Mouse (Mus musculus) frontal cortex, postnatal 25 days (tissue): ENCODE measurements around the gene Zfp37.
"Not testable (repeated sequence)": the region's sequence is repeated elsewhere in the genome, so short reads cannot be mapped to it uniquely, and the experiment has no call there.

Experiments
- DNase-seq, 2 experiments: peaks; one replicate each; pipeline ENCODE4 v3.0.0; 2022; ENCODE audit warnings: low spot score in 2 of 2

The Zfp37 gene

DNA sequence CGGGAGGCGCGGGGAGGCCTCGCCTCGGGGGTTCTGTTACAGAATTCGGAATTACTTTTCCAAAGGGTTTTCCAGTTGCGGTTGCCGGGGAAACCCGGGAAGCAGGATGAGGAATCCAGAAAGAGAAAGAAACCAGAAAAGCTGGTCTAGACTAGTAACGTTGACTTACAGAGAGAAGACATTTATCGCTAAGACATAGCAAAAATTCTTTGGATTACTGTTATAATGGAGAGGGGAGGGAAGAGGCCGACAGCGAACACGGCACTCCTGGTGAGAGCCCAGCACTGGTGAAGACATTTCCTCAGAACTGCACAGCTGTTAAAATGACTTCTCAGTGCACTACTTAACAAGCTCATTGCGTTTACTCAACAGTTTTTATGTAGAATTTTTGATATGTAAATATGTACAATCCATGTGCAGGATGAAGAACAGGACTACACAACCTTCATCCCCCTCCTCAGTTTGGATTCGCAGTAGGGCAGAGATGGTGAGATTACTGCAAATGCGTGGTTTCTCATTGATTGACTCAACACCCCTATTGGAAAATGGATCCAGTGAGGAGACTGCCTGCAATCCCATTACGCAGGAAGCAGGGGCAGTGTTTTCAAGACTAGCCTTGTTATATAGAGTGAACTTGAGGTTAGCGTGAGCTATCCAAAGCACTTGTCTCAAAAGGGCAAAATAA lies 22.0 kb downstream of the Zfp37 start:
- DNase-seq = peak in 1 of 2 experiments; percentile 28

DNA sequence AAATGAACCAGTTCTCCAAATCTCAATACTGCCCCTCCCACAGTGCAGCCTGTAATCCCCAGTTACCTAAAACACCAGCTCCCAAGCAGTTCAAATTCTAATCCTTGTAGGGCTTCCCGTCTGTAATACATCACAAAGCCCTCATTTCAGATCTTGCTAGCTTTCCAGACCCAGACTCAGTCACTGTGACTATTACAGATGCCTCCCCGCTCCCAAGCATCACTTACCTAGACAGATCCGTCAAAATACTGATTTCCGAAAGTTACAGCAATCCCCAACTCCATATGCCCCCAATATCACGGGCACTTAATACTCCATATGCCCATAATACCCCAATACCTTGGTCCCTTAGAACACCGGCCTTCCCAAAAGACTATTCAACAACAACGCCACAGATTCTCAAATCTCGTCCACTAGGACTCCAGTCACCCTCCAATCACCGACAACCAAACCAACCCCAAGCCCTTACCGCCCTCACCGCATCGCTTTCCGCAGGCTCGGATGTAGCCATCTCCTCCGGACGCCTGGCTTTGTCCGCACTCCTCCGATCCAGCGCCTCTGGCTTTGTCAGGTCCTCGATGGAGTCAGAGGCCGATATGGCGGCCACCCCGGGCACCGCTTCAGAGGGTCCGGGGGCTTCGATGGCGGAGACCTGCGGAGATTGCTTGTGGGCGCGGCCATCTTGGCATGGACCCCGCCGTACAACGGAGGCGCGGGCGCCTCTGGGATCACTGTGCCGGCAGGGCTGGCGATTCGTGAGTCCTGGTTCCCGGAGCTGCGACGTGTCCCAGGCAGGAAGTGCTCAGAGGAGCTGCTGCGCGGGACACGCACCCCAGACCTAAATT lies 22.8 kb downstream of the Zfp37 start:
- DNase-seq = peak; percentile 79 to 83

DNA sequence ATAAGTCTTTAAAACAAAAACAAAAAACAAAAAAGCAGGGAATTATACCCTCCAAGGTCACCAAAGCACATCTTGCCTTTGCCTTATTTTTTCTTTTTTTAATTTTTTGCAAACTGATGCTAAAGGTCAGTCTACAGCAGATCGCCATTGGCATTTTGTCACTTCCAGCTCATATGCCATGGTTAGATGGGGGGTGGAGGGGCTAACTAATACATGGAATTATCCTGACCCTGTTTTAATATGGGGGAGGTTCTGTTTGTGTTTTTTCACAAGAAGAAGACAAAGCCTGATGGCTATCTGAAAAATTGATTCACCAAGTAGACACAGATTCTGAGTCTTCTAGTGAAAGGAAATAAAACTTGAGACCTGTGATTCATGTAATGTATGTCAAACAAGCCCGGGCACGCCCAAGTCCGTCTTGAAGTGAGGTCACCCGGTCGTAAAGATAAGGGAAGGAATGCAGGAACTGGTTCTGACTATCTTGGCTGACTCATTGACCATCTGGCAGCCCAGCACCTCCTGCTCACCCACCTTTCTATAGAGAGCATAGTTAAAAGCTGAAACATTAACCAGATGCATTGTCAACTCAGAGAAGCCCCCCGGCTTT lies 30.8 kb downstream of the Zfp37 start:
- DNase-seq = no peak

DNA sequence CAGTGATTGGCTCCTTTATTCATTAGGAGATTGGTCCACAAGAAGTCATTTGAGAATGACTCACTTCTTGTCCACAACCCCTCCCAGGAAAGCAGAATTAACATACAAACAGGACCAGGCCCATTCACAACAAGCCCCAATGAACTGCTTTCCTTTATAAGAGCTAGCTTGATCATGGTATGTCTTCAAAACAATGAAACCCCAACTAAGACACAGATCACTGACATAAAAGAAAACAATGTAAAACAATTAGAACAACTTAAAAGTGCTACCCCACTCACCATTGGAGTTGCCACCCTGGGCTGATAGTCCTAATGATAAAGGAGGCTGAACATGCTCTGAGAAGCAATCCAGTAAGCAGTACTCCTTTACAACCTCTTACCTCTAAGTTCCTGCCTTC lies 42.1 kb downstream of the Zfp37 start:
- DNase-seq = no peak

DNA sequence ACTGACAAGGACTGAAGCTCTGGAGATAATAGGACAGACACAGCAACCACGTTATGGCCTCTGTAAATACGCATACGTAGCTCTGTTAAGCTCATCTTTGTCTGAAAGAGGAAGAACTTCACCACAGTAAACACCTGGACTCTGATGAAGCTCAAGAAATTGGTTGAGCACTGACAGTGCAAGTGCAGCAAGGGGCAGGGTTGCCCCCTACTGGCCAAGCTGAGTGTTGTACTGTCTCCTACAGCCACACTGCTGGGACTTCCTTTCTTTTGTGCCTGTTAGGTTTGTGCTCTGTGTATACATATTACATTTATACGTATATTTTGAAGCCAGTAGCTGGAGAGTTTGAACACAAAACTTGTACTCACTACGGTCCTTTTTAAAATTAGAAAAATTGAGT lies 53.6 kb downstream of the Zfp37 start:
- no peak for DNase-seq

DNA sequence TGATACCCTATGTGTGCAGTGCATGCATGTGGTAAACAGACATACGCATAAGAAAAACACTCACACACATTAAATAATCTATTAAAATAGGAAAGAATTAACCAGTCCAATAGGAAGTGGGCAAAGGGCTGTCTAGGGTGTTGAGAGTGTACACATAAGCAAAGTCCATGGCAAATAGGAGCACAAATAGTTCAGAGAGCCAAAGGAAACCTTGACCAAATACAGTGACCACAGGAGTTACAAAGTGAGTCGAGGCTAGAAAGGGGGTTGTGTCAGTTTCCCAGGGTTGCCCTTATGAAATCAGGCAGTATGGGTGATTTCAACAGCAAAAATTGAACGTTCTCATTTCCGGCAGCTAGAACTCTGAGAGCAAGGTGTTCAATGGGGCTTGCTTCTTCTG lies 56.4 kb downstream of the Zfp37 start:
- no peak for DNase-seq

DNA sequence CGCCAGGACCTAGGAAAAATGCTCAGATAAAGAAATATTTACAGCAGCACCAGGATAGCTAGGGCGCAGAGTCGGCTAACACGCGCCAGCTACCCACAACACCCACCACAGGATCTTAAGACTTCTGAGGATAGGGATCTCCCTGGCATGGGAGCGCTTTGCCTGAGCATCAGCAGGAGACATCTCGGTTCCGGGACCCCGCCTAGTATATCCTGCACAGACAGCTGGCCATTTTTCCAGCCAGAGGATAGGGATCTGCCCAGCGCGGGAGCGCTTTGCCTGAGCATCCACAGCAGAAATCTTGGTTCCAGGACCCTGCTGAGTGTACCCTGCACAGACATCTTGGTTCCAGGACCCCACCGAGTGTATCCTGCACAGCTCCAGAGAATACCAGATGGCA lies 63.2 kb downstream of the Zfp37 start:
- DNase-seq = not testable (repeated sequence)

DNA sequence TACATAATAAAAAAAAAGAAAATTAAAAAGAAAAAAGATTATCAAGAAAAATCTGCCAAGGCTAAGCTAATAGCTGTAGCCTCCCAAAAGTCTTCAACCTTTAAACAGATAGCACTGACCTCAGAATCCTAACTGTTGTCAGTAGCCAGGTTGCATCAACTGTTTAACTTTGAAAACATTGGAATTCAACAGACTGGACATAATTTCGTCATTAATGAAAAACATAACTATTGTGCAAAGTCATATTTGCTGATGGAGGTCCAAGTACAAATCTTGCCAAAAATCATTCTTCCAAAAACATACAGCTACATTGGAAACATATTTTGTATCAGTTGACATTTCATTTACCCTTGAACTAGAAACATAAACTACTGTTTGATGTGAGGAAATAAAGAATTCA lies 72.4 kb downstream of the Zfp37 start:
- DNase-seq = no peak

DNA sequence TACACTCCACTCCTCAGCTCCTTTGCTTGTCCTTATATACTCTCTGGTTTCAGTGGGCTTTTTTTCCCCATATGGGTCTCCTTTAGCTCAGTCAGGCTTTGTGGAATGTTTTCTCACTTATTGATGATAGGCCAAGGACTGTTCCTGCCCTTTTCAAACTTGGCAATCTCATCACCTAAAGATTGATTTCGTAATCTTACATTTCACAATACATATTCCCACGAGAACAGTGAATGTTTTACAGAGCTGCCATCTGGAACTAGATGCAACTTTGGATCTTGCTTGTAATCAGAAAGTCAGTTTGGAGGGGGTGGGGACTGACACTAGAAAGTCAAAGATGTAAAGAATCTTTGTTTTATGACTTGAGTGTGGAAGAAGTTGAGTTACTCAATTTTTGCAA lies 80.0 kb downstream of the Zfp37 start, which contains the start of gene Mup21:
Gene Mup21 (minus strand): TSS at position 53 of the 400 bp plus-strand sequence.
- no peak for DNase-seq
